Mouse (Mus musculus): ENCODE measurements around the gene Syngr2. TPM values are rescaled to one million over a fixed set of nuclear protein-coding genes. Genes with fewer than 3 reads are reported as not detected.

Syngr2 gene
- polyA plus RNA-seq (2016; fragmentation: Nextera tagmentation; extraction: Ambion mirVana), result 36.2 and 39.4 TPM in 2 replicates

GRCm38 (mm10) chr11:117809407-117810311 lies at the start of gene Syngr2, which contains the start of gene Gm20708:
TSS of gene Syngr2 (plus strand) at chr11:117809668.
TSS of gene Gm20708 (plus strand) at chr11:117809668.
- Histone ChIP-seq H3K27me3 (ENCODE audit: low read depth, poor library complexity, severe bottlenecking) (0 out of 2 replicates have a peak, but pooled peaks cover 4% of the 10 kb centered on the region), H3K4me1 (peaks cover 26% of the 10 kb centered on the region), H3K36me3 (peaks cover 33% of the 10 kb centered on the region), H3K4me3 (peak within 1 kb of the TSS; percentile 94), H3K27ac (replicated peaks) (peak within 1 kb of the TSS; percentile 73), H3K9me3 (replicated peaks) (no peaks in the 10 kb centered on the region)
- WGBS, result under 1% methylated on average over 75 of the region's 75 CpGs
- peak; percentile 82 for DNase-seq (ENCODE audit: low spot score)

DNA sequence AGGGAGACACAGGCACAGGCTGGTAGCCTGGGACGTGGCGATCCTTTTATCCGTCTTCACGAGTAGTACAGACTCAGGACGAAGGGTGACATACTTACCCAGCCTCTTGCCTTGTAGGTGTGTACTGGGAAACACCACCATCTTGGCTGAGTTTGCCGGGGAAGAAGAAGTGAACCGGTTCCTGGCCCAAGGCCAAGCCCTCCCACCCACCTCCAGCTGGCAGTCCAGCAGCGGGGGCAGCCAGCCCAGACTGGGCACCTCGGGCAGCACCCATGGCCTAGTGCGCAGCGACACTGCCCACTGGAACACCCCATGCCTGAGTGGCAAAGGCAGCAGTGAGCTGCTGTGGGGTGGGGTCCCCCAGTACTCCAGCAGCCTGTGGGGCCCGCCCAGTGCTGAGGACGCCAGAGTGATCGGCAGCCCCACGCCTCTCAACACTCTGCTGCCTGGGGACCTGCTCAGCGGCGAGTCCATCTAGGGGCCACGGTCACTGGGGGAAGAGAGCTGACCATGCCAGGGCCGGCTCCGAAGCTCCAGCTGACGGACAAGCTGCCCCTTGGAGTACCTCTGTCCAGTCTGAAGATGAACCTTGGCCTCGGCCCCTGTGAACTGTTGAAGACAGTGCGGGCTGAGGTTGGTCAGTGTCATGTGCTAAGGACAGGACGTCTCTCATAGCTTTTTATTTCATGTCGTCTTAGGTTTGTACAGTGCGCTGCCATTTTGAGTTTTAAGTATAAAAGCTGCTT lies 48.9 kb upstream of the Syngr2 start:
- no peak for DNase-seq (ENCODE audit: low spot score)
- Histone ChIP-seq H3K9me3 (replicated peaks) (no peaks in the 10 kb centered on the region), H3K27me3 (ENCODE audit: low read depth, poor library complexity, severe bottlenecking) (no peaks in the 10 kb centered on the region), H3K27ac (replicated peaks) (no peak overlapping the region), H3K36me3 (peaks cover 93% of the 10 kb centered on the region), H3K4me1 (no peaks in the 10 kb centered on the region), H3K4me3 (no peak overlapping the region)
- 96% methylated on average over 26 of the region's 26 CpGs for WGBS

- H3K4me3 ChIP-seq, result no peak overlapping the region
- no peaks in the 10 kb centered on the region for H3K4me1 ChIP-seq
- DNase-seq (ENCODE audit: low spot score), result no peak
- H3K27me3 ChIP-seq (ENCODE audit: low read depth, poor library complexity, severe bottlenecking), result no peaks in the 10 kb centered on the region
- WGBS, result 92% methylated on average over 13 of the region's 13 CpGs
- no peak overlapping the region for H3K27ac ChIP-seq (replicated peaks)
- no peaks in the 10 kb centered on the region for H3K9me3 ChIP-seq (replicated peaks)
- peaks cover 92% of the 10 kb centered on the region for H3K36me3 ChIP-seq
Observed at GRCm38 (mm10) chr11:117761801-117762200, 47.7 kb upstream of the Syngr2 start.

GRCm38 (mm10) chr11:117762246-117762645 lies 47.2 kb upstream of the Syngr2 start:
- Histone ChIP-seq H3K27ac (replicated peaks) (no peak overlapping the region), H3K9me3 (replicated peaks) (no peaks in the 10 kb centered on the region), H3K4me3 (no peak overlapping the region), H3K36me3 (peaks cover 87% of the 10 kb centered on the region), H3K4me1 (no peaks in the 10 kb centered on the region), H3K27me3 (ENCODE audit: low read depth, poor library complexity, severe bottlenecking) (no peaks in the 10 kb centered on the region)
- no peak for DNase-seq (ENCODE audit: low spot score)
- 93% methylated on average over 12 of the region's 12 CpGs for WGBS

DNA sequence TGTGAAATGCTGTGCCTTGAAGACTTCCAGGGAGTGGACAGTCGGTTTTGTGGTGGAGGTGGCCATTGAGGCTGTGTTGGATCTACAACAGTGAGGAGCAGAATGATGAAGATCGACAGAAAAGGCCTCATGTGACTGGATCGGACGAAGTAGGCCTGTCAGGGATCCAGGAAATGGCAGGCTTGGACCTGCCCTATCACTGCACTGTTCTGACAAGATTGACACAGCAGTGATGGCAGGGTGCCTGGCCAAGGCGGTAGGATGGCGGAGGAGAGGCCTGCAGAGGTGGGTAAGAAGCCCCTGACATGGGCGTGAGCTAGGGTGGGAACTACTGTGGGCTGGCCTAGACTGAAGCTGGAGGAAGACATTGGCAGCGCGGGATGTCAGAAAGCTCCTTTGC lies 45.1 kb upstream of the Syngr2 start:
- Histone ChIP-seq H3K4me3 (no peak overlapping the region), H3K9me3 (replicated peaks) (no peaks in the 10 kb centered on the region), H3K27me3 (ENCODE audit: low read depth, poor library complexity, severe bottlenecking) (no peaks in the 10 kb centered on the region), H3K27ac (replicated peaks) (no peak overlapping the region), H3K4me1 (no peaks in the 10 kb centered on the region), H3K36me3 (peaks cover 66% of the 10 kb centered on the region)
- DNase-seq (ENCODE audit: low spot score), result no peak
- WGBS, result 88% methylated on average over 9 of the region's 9 CpGs

DNA sequence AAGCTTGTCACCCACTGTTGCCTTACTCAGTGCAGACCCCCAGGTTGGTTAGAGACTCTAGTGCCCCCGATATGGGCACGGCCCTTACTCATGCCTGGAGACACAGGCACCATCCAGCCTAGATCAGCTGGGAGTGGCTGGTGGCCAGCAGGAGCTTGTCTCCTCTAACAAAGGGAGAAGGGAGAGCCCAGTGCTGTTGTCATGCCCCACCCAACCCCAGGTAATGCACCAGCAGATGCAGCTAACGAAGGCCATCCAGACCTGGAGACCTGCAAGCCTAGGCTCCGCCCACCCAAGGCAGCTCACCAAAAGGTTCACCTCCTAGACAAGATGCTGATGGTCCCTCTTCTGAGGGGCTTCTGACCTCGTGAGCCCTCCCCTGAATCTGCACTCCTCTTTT lies 44.1 kb upstream of the Syngr2 start:
- Histone ChIP-seq H3K27me3 (ENCODE audit: low read depth, poor library complexity, severe bottlenecking) (no peaks in the 10 kb centered on the region), H3K9me3 (replicated peaks) (no peaks in the 10 kb centered on the region), H3K4me3 (no peak overlapping the region), H3K27ac (replicated peaks) (0 out of 2 replicates have a peak overlapping the region, but pooled peaks have one; percentile 13), H3K4me1 (0 out of 2 replicates have a peak, but pooled peaks cover 4% of the 10 kb centered on the region), H3K36me3 (peaks cover 56% of the 10 kb centered on the region)
- DNase-seq (ENCODE audit: low spot score), result no peak
- 90% methylated on average over 5 of the region's 5 CpGs for WGBS

GRCm38 (mm10) chr11:117766275-117766674 lies 43.2 kb upstream of the Syngr2 start:
- Histone ChIP-seq H3K9me3 (replicated peaks) (no peaks in the 10 kb centered on the region), H3K4me3 (no peak overlapping the region), H3K4me1 (0 out of 2 replicates have a peak, but pooled peaks cover 4% of the 10 kb centered on the region), H3K27me3 (ENCODE audit: low read depth, poor library complexity, severe bottlenecking) (no peaks in the 10 kb centered on the region), H3K27ac (replicated peaks) (no peak overlapping the region), H3K36me3 (peaks cover 47% of the 10 kb centered on the region)
- DNase-seq (ENCODE audit: low spot score), result no peak
- WGBS, result 91% methylated on average over 3 of the region's 3 CpGs

GRCm38 (mm10) chr11:117768725-117769682 lies 40.5 kb upstream of the Syngr2 start:
- no peak for DNase-seq (ENCODE audit: low spot score)
- 89% methylated on average over 20 of the region's 20 CpGs for WGBS
- H3K36me3 ChIP-seq, result peaks cover 26% of the 10 kb centered on the region
- H3K27me3 ChIP-seq (ENCODE audit: low read depth, poor library complexity, severe bottlenecking), result no peaks in the 10 kb centered on the region
- no peak overlapping the region for H3K4me3 ChIP-seq
- H3K9me3 ChIP-seq (replicated peaks), result no peaks in the 10 kb centered on the region
- H3K27ac ChIP-seq (replicated peaks), result no peak overlapping the region
- H3K4me1 ChIP-seq, result 0 out of 2 replicates have a peak, but pooled peaks cover 4% of the 10 kb centered on the region

DNA sequence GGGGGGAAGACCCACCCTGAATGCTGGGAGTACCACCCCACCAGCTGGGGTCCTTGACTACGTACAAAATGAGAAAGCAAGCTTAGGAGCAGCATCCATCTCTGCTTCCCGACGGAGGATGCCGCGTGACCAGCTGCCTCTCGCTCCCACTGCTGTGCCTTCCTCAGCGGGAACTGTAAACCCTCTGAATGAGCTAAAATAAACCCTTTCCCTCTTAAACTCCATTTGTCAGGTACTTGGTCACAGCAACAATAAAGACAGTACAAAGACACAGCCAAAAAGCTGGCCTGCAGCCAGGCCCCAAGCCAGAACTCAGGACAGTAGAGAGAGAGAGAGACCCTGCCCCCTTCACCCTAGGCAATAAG lies 39.8 kb upstream of the Syngr2 start:
- DNase-seq (ENCODE audit: low spot score), result no peak
- WGBS, result 91% methylated on average over 7 of the region's 7 CpGs
- Histone ChIP-seq H3K36me3 (peaks cover 20% of the 10 kb centered on the region), H3K4me3 (no peak overlapping the region), H3K4me1 (0 out of 2 replicates have a peak, but pooled peaks cover 4% of the 10 kb centered on the region), H3K27me3 (ENCODE audit: low read depth, poor library complexity, severe bottlenecking) (no peaks in the 10 kb centered on the region), H3K27ac (replicated peaks) (no peak overlapping the region), H3K9me3 (replicated peaks) (no peaks in the 10 kb centered on the region)

GRCm38 (mm10) chr11:117770407-117770806 lies 39.1 kb upstream of the Syngr2 start:
- Histone ChIP-seq H3K36me3 (peaks cover 12% of the 10 kb centered on the region), H3K4me3 (no peak overlapping the region), H3K4me1 (0 out of 2 replicates have a peak, but pooled peaks cover 4% of the 10 kb centered on the region), H3K27me3 (ENCODE audit: low read depth, poor library complexity, severe bottlenecking) (no peaks in the 10 kb centered on the region), H3K9me3 (replicated peaks) (no peaks in the 10 kb centered on the region), H3K27ac (replicated peaks) (no peak overlapping the region)
- DNase-seq (ENCODE audit: low spot score), result no peak
- WGBS, result 89% methylated on average over 10 of the region's 10 CpGs

DNA sequence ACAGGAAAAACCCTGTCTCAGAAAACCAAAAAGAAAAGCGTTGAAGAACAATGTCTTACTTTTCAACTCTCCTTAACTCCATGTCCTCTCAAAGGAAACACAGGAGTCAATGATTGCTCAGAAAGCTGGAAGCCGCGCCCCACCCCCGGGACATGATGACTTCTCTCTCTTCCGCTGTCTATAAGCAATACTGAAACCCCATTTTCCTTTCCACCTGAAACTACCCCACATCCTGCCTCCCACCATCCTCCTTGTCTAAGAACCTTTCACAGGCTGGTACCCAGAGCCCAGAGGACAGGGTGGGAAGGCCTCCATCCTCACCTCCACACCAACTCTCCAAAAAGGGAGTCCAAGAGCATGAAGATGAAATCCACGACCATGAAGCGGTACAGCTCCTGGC lies 37.1 kb upstream of the Syngr2 start:
- no peaks in the 10 kb centered on the region; the same call in 1 of the 2 replicates for H3K36me3 ChIP-seq
- DNase-seq (ENCODE audit: low spot score), result no peak

GRCm38 (mm10) chr11:117774925-117775324 lies 34.5 kb upstream of the Syngr2 start:
- no peak for DNase-seq (ENCODE audit: low spot score)
- Histone ChIP-seq H3K4me3 (no peak overlapping the region), H3K9me3 (replicated peaks) (no peaks in the 10 kb centered on the region), H3K36me3 (no peaks in the 10 kb centered on the region; the same call in 1 of the 2 replicates), H3K27me3 (ENCODE audit: low read depth, poor library complexity, severe bottlenecking) (peaks cover 21% of the 10 kb centered on the region), H3K27ac (replicated peaks) (no peak overlapping the region), H3K4me1 (peaks cover 20% of the 10 kb centered on the region)
- 94% methylated on average over 10 of the region's 10 CpGs for WGBS

More for the DNA sequence above, 37.1 kb upstream of the Syngr2 start:
- H3K9me3 ChIP-seq (replicated peaks), result no peaks in the 10 kb centered on the region
- no peak overlapping the region for H3K4me3 ChIP-seq
- 0 out of 2 replicates have a peak, but pooled peaks cover 5% of the 10 kb centered on the region for H3K4me1 ChIP-seq
- 91% methylated on average over 7 of the region's 7 CpGs for WGBS
- H3K27ac ChIP-seq (replicated peaks), result no peak overlapping the region
- H3K27me3 ChIP-seq (ENCODE audit: low read depth, poor library complexity, severe bottlenecking), result no peaks in the 10 kb centered on the region
